Mouse (Mus musculus): ENCODE results near the gene Pcyt2. TPM values are rescaled to one million over a fixed set of nuclear protein-coding genes. Genes with fewer than 3 reads are reported as not detected.
A peak's percentile ranks its signal among the peaks of the same experiment; 100 is the strongest.
"Not testable (repeated sequence)": the region's sequence is repeated elsewhere in the genome, so short reads cannot be mapped to it uniquely, and the experiment has no call there.

Pcyt2 gene
- polyA plus RNA-seq, 1 experiment: 117 TPM

DNA sequence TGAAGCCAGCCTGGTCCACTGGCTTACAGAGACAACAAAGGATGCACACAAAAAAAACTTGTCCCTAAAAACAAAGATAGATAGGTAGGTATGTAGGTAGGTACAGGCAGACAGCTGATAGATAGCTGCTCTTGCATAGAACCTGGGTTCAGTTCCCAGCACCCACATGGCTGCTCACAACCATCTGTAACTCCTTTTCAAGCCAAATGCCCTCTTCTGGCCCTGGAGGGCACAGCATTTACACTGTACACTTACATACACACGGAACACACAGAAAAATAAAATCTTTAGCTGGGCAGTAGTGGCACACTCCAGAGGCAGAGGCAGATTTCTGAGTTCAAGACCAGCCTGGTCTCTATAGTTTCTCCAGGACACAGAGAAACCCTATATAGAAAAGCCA is 33.8 kb downstream of the Pcyt2 start:
- Histone ChIP-seq H3K4me2 (ENCODE audit: low read depth) (no peak overlapping the region), H3K4me3 (no peak overlapping the region), H3K79me2 (ENCODE audit: control insufficient read depth, insufficient read depth) (peaks cover 20% of the 10 kb centered on the region), H3K36me3 (ENCODE audit: control insufficient read depth, insufficient read depth) (peaks cover 21% of the 10 kb centered on the region), H3ac (ENCODE audit: control insufficient read depth, insufficient read length) (no peak overlapping the region), H3K27me3 (ENCODE audit: control insufficient read depth, insufficient read depth, insufficient read length) (no peaks in the 10 kb centered on the region)
- TF ChIP-seq MYOD1 (IDR thresholded peaks at IDR 0.05; ENCODE audit: control insufficient read depth in 1 of 3, insufficient read length in 2 of 3, low read depth in 2 of 3) (no peak), TCF3 (IDR thresholded peaks at IDR 0.05; ENCODE audit: insufficient read length, low read depth) (no peak), TCF12 (IDR thresholded peaks at IDR 0.05; ENCODE audit: insufficient read depth, poor library complexity, severe bottlenecking) (no peak), E2F4 (IDR thresholded peaks at IDR 0.05; ENCODE audit: insufficient read depth) (no peak), POLR2AphosphoS2 (IDR thresholded peaks at IDR 0.05; ENCODE audit: insufficient read length, low read depth) (no peak), SRF (IDR thresholded peaks at IDR 0.05; ENCODE audit: control insufficient read depth, insufficient read length, low read depth) (no peak), CEBPB (IDR thresholded peaks at IDR 0.05; ENCODE audit: insufficient read depth, poor library complexity, severe bottlenecking) (no peak), MYOG (IDR thresholded peaks at IDR 0.05; ENCODE audit: control insufficient read depth in 1 of 3, insufficient read depth in 1 of 3, insufficient read length in 2 of 3, low read depth in 2 of 3) (no peak), MAX (IDR thresholded peaks at IDR 0.05; ENCODE audit: low read depth) (no peak), REST (IDR thresholded peaks at IDR 0.05; ENCODE audit: insufficient read depth, insufficient read length) (no peak), POLR2A (IDR thresholded peaks at IDR 0.05; ENCODE audit: insufficient read length, low read depth) (no peak), USF1 (IDR thresholded peaks at IDR 0.05; ENCODE audit: low read depth) (no peak)

GRCm38 (mm10) chr11:120582982-120583293 is 34.8 kb downstream of the Pcyt2 start:
- not testable (repeated sequence) for H3K27me3 ChIP-seq (ENCODE audit: control insufficient read depth, insufficient read depth, insufficient read length); H3ac ChIP-seq (ENCODE audit: control insufficient read depth, insufficient read length); H3K4me2 ChIP-seq (ENCODE audit: low read depth); H3K4me3 ChIP-seq
- Histone ChIP-seq H3K36me3 (ENCODE audit: control insufficient read depth, insufficient read depth) (peaks cover 20% of the 10 kb centered on the region), H3K79me2 (ENCODE audit: control insufficient read depth, insufficient read depth) (peaks cover 25% of the 10 kb centered on the region)

DNA sequence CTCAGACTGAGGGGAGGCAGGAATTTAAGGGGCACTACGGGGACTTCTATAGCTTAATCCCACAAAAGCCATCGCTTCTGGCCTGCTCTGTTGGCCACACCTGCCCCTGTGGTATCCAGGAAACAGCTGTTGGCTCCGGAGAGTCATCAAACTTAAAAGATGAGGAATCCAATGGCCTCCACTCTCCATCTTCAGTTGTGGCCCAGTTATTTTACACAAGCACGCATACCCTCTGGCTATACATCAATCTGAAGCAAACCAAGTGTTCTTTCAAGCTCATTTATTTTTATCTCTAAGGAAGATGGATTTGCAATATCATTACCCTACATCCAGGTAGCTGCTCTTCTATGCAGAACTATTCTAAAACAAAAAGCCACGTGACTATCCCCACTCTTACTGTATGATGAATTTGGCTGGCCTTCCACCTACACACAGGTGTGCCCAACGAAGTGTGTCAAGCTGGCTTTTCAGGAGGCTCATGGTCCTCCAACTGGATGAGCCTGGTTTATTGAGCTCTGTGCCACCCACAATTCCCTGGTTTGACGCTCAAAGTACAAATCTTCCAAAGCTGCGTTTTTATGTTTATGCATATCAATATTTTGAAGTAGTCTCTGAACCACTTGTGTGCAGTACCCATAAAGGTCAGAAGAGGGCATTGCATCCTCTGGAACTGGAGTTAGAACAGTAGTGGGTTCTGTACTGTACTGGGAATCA is 35.3 kb downstream of the Pcyt2 start:
- H3ac ChIP-seq (ENCODE audit: control insufficient read depth, insufficient read length): peak overlapping the region; percentile 90
- peaks cover 25% of the 10 kb centered on the region for H3K79me2 ChIP-seq (ENCODE audit: control insufficient read depth, insufficient read depth)
- TF ChIP-seq MYOD1 (IDR thresholded peaks at IDR 0.05; ENCODE audit: control insufficient read depth in 1 of 3, insufficient read length in 2 of 3, low read depth in 2 of 3) (peak in 2 of 3 experiments; percentile 57 to 63), POLR2A (IDR thresholded peaks at IDR 0.05; ENCODE audit: insufficient read length, low read depth) (no peak), USF1 (IDR thresholded peaks at IDR 0.05; ENCODE audit: low read depth) (no peak), MYOG (IDR thresholded peaks at IDR 0.05; ENCODE audit: control insufficient read depth in 1 of 3, insufficient read depth in 1 of 3, insufficient read length in 2 of 3, low read depth in 2 of 3) (peak in 2 of 3 experiments; percentile 18 to 61), REST (IDR thresholded peaks at IDR 0.05; ENCODE audit: insufficient read depth, insufficient read length) (no peak)
- H3K4me2 ChIP-seq (ENCODE audit: low read depth): peak overlapping the region; percentile 87
- peak overlapping the region; percentile 99 for H3K4me3 ChIP-seq
- no peaks in the 10 kb centered on the region for H3K27me3 ChIP-seq (ENCODE audit: control insufficient read depth, insufficient read depth, insufficient read length)
- peaks cover 22% of the 10 kb centered on the region for H3K36me3 ChIP-seq (ENCODE audit: control insufficient read depth, insufficient read depth)

DNA sequence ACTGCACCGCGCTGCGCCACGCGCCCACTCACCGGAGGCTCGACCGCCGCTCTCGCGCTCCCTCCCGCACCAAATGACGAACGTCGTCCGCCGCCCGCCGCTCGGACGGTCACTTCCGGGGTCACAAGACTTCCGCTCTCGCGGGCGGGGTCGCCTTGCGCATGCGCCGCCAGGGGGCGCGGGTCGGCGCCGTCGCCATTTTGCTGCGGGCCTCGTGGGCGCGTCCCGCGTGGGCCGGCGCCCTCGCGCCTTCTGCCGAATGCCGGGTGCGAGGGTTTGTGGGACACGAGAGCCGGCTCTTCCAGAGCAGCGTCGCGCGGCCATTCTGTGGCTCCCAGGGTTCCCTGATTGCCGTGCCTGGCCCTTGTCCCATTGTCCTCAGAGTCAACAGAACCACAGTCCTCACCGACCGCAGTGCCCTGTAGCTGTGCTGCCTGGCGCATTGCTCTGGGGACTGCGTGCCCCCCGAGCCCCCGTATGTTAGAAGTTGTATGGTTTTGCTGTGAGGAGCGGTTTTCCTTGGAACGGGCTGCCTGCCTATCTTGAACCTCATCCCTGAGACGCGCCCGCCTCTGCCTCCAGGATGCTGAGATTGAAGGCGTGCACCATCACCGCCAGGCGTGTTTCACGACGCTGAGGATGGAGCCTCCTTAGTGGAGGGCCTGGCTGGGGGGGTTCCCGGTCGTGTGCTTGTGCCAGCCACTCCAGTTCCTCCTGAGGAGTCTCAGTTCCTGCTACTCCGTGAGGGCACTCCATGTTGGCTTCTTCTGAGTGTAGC is 36.1 kb downstream of the Pcyt2 start, which contains the start of gene Arhgdia:
TSS of gene Arhgdia (minus strand) at position 135 of the 778 bp plus-strand sequence.
- peaks cover 25% of the 10 kb centered on the region for H3K79me2 ChIP-seq (ENCODE audit: control insufficient read depth, insufficient read depth)
- H3ac ChIP-seq (ENCODE audit: control insufficient read depth, insufficient read length): peak within 1 kb of the TSS; percentile 90
- H3K4me2 ChIP-seq (ENCODE audit: low read depth): peak within 1 kb of the TSS; percentile 100
- peak within 1 kb of the TSS; percentile 99 for H3K4me3 ChIP-seq
- no peak for TF ChIP-seq TCF12 (IDR thresholded peaks at IDR 0.05; ENCODE audit: insufficient read depth, poor library complexity, severe bottlenecking)
- TF ChIP-seq POLR2AphosphoS2 (IDR thresholded peaks at IDR 0.05; ENCODE audit: insufficient read length, low read depth): peak; percentile 95
- TF ChIP-seq MYOD1 (IDR thresholded peaks at IDR 0.05; ENCODE audit: control insufficient read depth in 1 of 3, insufficient read length in 2 of 3, low read depth in 2 of 3): peak in 1 of 3 experiments; percentile 5
- TF ChIP-seq CEBPB (IDR thresholded peaks at IDR 0.05; ENCODE audit: insufficient read depth, poor library complexity, severe bottlenecking): no peak
- TF ChIP-seq MAX (IDR thresholded peaks at IDR 0.05; ENCODE audit: low read depth): peak; percentile 61
- TF ChIP-seq USF1 (IDR thresholded peaks at IDR 0.05; ENCODE audit: low read depth): no peak
- TF ChIP-seq POLR2A (IDR thresholded peaks at IDR 0.05; ENCODE audit: insufficient read length, low read depth): peak; percentile 87
- H3K36me3 ChIP-seq (ENCODE audit: control insufficient read depth, insufficient read depth): peaks cover 23% of the 10 kb centered on the region
- no peaks in the 10 kb centered on the region for H3K27me3 ChIP-seq (ENCODE audit: control insufficient read depth, insufficient read depth, insufficient read length)

DNA sequence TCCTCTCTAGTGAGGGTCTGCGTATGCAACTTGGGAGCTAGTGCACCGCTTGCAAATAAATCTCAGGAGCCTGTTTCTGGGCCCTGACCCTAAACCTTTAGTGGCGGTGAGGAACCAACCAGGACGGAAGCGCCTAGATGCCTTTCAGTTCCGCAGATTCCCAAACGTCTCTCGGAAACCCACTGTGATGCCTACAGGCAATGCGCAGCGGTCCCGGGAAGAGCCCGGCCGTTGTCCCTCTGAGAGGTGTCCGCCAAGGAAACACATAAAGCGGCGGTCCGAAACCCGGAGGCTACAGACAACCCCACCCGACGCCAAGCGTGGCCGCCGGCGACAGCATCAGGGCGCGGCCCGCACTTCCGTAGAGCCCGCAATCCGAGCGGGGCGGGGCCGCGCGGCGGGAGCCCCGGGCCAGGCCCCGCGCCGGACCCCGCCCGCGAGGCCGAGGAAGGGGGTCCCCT is 36.8 kb downstream of the Pcyt2 start:
- Histone ChIP-seq H3K4me3 (peak overlapping the region; percentile 99), H3K27me3 (ENCODE audit: control insufficient read depth, insufficient read depth, insufficient read length) (no peaks in the 10 kb centered on the region), H3K79me2 (ENCODE audit: control insufficient read depth, insufficient read depth) (peaks cover 25% of the 10 kb centered on the region), H3K36me3 (ENCODE audit: control insufficient read depth, insufficient read depth) (peaks cover 24% of the 10 kb centered on the region), H3ac (ENCODE audit: control insufficient read depth, insufficient read length) (peak overlapping the region; percentile 90), H3K4me2 (ENCODE audit: low read depth) (peak overlapping the region; percentile 100)
- TF ChIP-seq MAX (IDR thresholded peaks at IDR 0.05; ENCODE audit: low read depth) (no peak), SRF (IDR thresholded peaks at IDR 0.05; ENCODE audit: control insufficient read depth, insufficient read length, low read depth) (no peak), TCF12 (IDR thresholded peaks at IDR 0.05; ENCODE audit: insufficient read depth, poor library complexity, severe bottlenecking) (no peak), POLR2AphosphoS2 (IDR thresholded peaks at IDR 0.05; ENCODE audit: insufficient read length, low read depth) (no peak), E2F4 (IDR thresholded peaks at IDR 0.05; ENCODE audit: insufficient read depth) (no peak)
